Mouse (Mus musculus) cortical plate, adult 2 months (tissue): ENCODE data around the gene Arhgef10l. TPM values are rescaled to one million over a fixed set of nuclear protein-coding genes. Genes with fewer than 3 reads are reported as not detected.

ENCODE experiments used
- H3K27ac ChIP-seq: fragments of 200-500 bp; 2 replicates; pipeline ENCODE4 v1.5.1; 2012; ENCODE audit warnings: low read length, control low read depth, inconsistent platforms; ENCODE audit not compliant: insufficient read depth
- H3K4me1 ChIP-seq: fragments of 200-500 bp; 2 replicates; pipeline ENCODE4 v1.6.1; 2011; ENCODE audit warnings: low read length; ENCODE audit not compliant: control insufficient read depth, insufficient read depth
- H3K4me3 ChIP-seq: fragments of 200-500 bp; 2 replicates; pipeline ENCODE4 v1.5.1; 2011; ENCODE audit warnings: mild to moderate bottlenecking, low read length, control low read depth; ENCODE audit not compliant: insufficient read depth
- CTCF ChIP-seq: fragments of 200-500 bp; IDR thresholded peaks from 2 replicates; pipeline ENCODE4 v1.5.1; 2011; ENCODE audit warnings: mild to moderate bottlenecking, control low read depth, low read length; ENCODE audit not compliant: insufficient read depth; ENCODE audit errors: extremely low read depth
- POLR2A ChIP-seq: fragments of 200-500 bp; IDR thresholded peaks from 2 replicates; pipeline ENCODE4 v1.6.1; 2011; ENCODE audit warnings: mild to moderate bottlenecking, low read length, control low read depth; ENCODE audit not compliant: insufficient read depth; ENCODE audit errors: extremely low read depth
- polyA plus RNA-seq: library from polyadenylated mRNA; depleted of rRNA; stranded (reverse); fragments of >200 nt; gene quantifications from 2 replicates; pipeline ENCODE4 v1.2.3, GENCODE M21; 2012

Gene Arhgef10l
- polyA plus RNA-seq, 1 experiment: 34.5 TPM

GRCm38 (mm10) chr4:140695146-140695545 lies 29.3 kb upstream of the Arhgef10l start:
- TF ChIP-seq CTCF (no peak), POLR2A (no peak)
- Histone ChIP-seq H3K27ac (no peak overlapping the region), H3K4me3 (no peak overlapping the region), H3K4me1 (no peaks in the 10 kb centered on the region)

GRCm38 (mm10) chr4:140694551-140695060 lies 28.8 kb upstream of the Arhgef10l start:
- no peak overlapping the region for H3K27ac ChIP-seq
- no peak overlapping the region for H3K4me3 ChIP-seq
- no peak for TF ChIP-seq POLR2A
- no peak for TF ChIP-seq CTCF

GRCm38 (mm10) chr4:140693513-140693912 lies 27.7 kb upstream of the Arhgef10l start:
- Histone ChIP-seq H3K4me3 (no peak overlapping the region), H3K27ac (no peak overlapping the region), H3K4me1 (no peaks in the 10 kb centered on the region)
- TF ChIP-seq POLR2A: no peak
- TF ChIP-seq CTCF: no peak

More at GRCm38 (mm10) chr4:140694551-140695060, 28.8 kb upstream of the Arhgef10l start:
- no peaks in the 10 kb centered on the region for H3K4me1 ChIP-seq

- TF ChIP-seq POLR2A: no peak
- no peak for TF ChIP-seq CTCF
- Histone ChIP-seq H3K4me1 (no peaks in the 10 kb centered on the region), H3K4me3 (no peak overlapping the region), H3K27ac (no peak overlapping the region)
Observed at GRCm38 (mm10) chr4:140691481-140691880, 25.7 kb upstream of the Arhgef10l start.

GRCm38 (mm10) chr4:140689873-140690655 lies 24.3 kb upstream of the Arhgef10l start:
- Histone ChIP-seq H3K4me1 (no peaks in the 10 kb centered on the region), H3K4me3 (no peak overlapping the region), H3K27ac (no peak overlapping the region)
- TF ChIP-seq CTCF: no peak
- no peak for TF ChIP-seq POLR2A

GRCm38 (mm10) chr4:140688826-140689425 lies 23.1 kb upstream of the Arhgef10l start:
- no peak overlapping the region for H3K27ac ChIP-seq

GRCm38 (mm10) chr4:140688044-140688825 lies 22.4 kb upstream of the Arhgef10l start:
- no peak overlapping the region for H3K4me3 ChIP-seq
- TF ChIP-seq POLR2A (no peak), CTCF (no peak)
- no peak overlapping the region for H3K27ac ChIP-seq
- H3K4me1 ChIP-seq: no peaks in the 10 kb centered on the region

More at GRCm38 (mm10) chr4:140688826-140689425, 23.1 kb upstream of the Arhgef10l start:
- Histone ChIP-seq H3K4me3 (no peak overlapping the region), H3K4me1 (no peaks in the 10 kb centered on the region)
- TF ChIP-seq POLR2A (no peak), CTCF (no peak)

GRCm38 (mm10) chr4:140684881-140685303 lies 19.1 kb upstream of the Arhgef10l start:
- no peak overlapping the region for H3K27ac ChIP-seq
- TF ChIP-seq CTCF (no peak), POLR2A (no peak)
- H3K4me3 ChIP-seq: no peak overlapping the region
- H3K4me1 ChIP-seq: no peaks in the 10 kb centered on the region
